In the genomic region with DNA sequence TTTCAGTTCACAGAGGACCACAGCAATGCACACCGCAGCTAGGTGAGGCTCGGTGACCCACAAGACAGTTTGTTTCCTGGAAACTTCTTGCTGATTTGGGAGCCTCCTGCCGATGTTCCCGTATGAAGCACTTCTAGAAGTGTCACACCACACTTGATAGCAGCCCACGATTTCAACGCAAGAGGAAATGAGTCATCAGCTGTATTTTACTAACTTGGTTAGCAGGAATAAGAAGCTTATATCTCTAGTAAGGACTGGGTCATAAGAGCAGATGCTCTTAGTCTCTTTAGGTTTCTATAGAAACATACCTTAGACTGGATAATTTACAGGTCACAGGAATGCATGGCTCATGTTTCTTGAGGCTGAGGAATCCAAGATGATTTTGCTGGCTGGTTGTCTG, we compare ENCODE assay signal across 23 mouse cellular contexts.
DNase-seq lines count a peak whose midpoint lies in the region; ATAC-seq and TF ChIP-seq lines count a peak whose summit lies in the region.
"Had no signal": no experiment of that assay in that cellular context is flagged by ENCODE, and none has a peak within 500 bp of the region (broad histone marks: within the 10 kb centered on the region; RNA-seq: fewer than 3 reads in every experiment).

No protein-coding gene starts in this region.

- DNase-seq in 3T3-L1 (ENCODE audit: low read depth, low spot score) (peak; percentile 56), 416B (ENCODE audit: low read depth) (peak; percentile 61), Patski (ENCODE audit: low read depth, low spot score) (no peak)
- no peak for DNase-seq in urinary bladder, adult 18-20 months (ENCODE audit: low spot score in 2 of 2)
- no peak for DNase-seq in cerebellum, postnatal 10 days
- DNase-seq: adrenal gland, postnatal 10 days; adrenal gland, postnatal 36 days; B cell, adult 2 months; cerebellum, adult 11 months; cerebellum, adult 2 months; cerebellum, adult 9-11 months; cerebellum, postnatal 36 days; embryo, embryonic 11 days; gastrocnemius, postnatal 10 days; gastrocnemius, postnatal 36 days had no signal

- H3K27me3 ChIP-seq in Patski, result no peaks in the 10 kb centered on the region
- H3K27me3 ChIP-seq: CH12.LX; embryonic facial prominence, embryonic 13.5 days; forebrain, embryonic 12.5 days; forebrain, embryonic 15.5 days; hindbrain, embryonic 13.5 days; intestine, embryonic 15.5 days had no signal

- TF ChIP-seq CTCF in Patski (IDR thresholded peaks at IDR 0.05), result no peak

- ATAC-seq in Patski, result peak; percentile 8
- no peak for ATAC-seq in frontal cortex, adult (ENCODE audit: low TSS enrichment)
- ATAC-seq: forebrain, embryonic 15.5 days; hindbrain, embryonic 16.5 days; intestine, embryonic 15.5 days had no signal

- POLR2A ChIA-PET in Patski (lab: Charles Lee), result interaction anchor here (1.5 kb wide), 1 partner anchor 13 kb away, joined by 4 read pairs; no protein-coding TSS in a partner anchor

- CTCF ChIA-PET in Patski (lab: Charles Lee), result interaction anchor here (1.0 to 1.9 kb wide), 5 partner anchors 9 to 29 kb away, joined by 3 to 6 read pairs (median 4); no protein-coding TSS in a partner anchor

- in situ Hi-C loops in Patski (cut with MboI; ENCODE audit: low pct_unique_long_range_greater_than_20kb), result no loop called here

Comparison
In these comparisons a context has a peak if more than half of its experiments do, and no peak if none do; other contexts are left out.
1. DNase-seq: peak in 3T3-L1 (single experiment) and 416B (single experiment); none in Patski (single experiment), urinary bladder, adult 18-20 months (0 of 2) and cerebellum, postnatal 10 days (0 of 2).